Mouse (Mus musculus) heart, postnatal 10 days (tissue): ENCODE results near the gene Fry. TPM values are rescaled to one million over a fixed set of nuclear protein-coding genes. Genes with fewer than 3 reads are reported as not detected.

Source experiments
- DNase-seq, 2 experiments: peaks; one replicate each; pipeline ENCODE4 v3.0.0; 2021
- intact Hi-C: fragments of 180-260 bp; cut with DNase I; formaldehyde crosslinking; loops from one replicate; pipeline ENCODE4 v1.15.1; 2025
- total RNA-seq, 2 experiments: library from RNA; stranded (reverse); gene quantifications; 2 replicates each; pipeline ENCODE4 v1.2.3; 2021

Fry gene
- total RNA-seq, 2 experiments from 2014 or later: 153 to 196 TPM

GRCm38 (mm10) chr5:150207596-150207995 is 89.2 kb downstream of the Fry start:
- no peak for DNase-seq
- intact Hi-C loops: no loop called here

- intact Hi-C loops: no loop called here
- no peak for DNase-seq
Observed at GRCm38 (mm10) chr5:150208009-150208408, 89.6 kb downstream of the Fry start.

GRCm38 (mm10) chr5:150214081-150214480 is 95.6 kb downstream of the Fry start:
- intact Hi-C loops: no loop called here
- DNase-seq: no peak

GRCm38 (mm10) chr5:150216066-150216465 is 97.6 kb downstream of the Fry start:
- intact Hi-C loops: no loop called here
- DNase-seq: peak in 1 of 2 experiments; percentile 35

- intact Hi-C loops: no loop called here
- no peak for DNase-seq
Observed at GRCm38 (mm10) chr5:150219457-150219856, 101.0 kb downstream of the Fry start.

GRCm38 (mm10) chr5:150220333-150220732 is 101.9 kb downstream of the Fry start:
- intact Hi-C loops: no loop called here
- peak; percentile 37 to 67 for DNase-seq

- intact Hi-C loops: no loop called here
- DNase-seq: no peak
Observed at GRCm38 (mm10) chr5:150221806-150222205, 103.4 kb downstream of the Fry start.

- intact Hi-C loops: no loop called here
- DNase-seq: no peak
Observed at GRCm38 (mm10) chr5:150223546-150224239, 105.2 kb downstream of the Fry start.

- intact Hi-C loops: no loop called here
- DNase-seq: no peak
Observed at GRCm38 (mm10) chr5:150229086-150229485, 110.6 kb downstream of the Fry start.

- DNase-seq: no peak
- intact Hi-C loops: loop anchor here (5.0 to 10.0 kb wide), 2 partner anchors 133 to 135 kb away; no protein-coding TSS in a partner anchor
Observed at GRCm38 (mm10) chr5:150229776-150230175, 111.3 kb downstream of the Fry start.

GRCm38 (mm10) chr5:150232159-150233150 is 114.0 kb downstream of the Fry start:
- intact Hi-C loops: loop anchor here (2.0 to 10.0 kb wide), 4 partner anchors 64 to 194 kb away; no protein-coding TSS in a partner anchor
- DNase-seq: peak; percentile 38 to 66

GRCm38 (mm10) chr5:150233154-150233886 is 114.9 kb downstream of the Fry start:
- peak; percentile 83 to 84 for DNase-seq
- intact Hi-C loops: loop anchor here (2.0 to 10.0 kb wide), 4 partner anchors 65 to 193 kb away; no protein-coding TSS in a partner anchor

GRCm38 (mm10) chr5:150235931-150236330 is 117.5 kb downstream of the Fry start:
- intact Hi-C loops: loop anchor here (5.0 to 10.0 kb wide), 2 partner anchors 56 to 141 kb away; no protein-coding TSS in a partner anchor

GRCm38 (mm10) chr5:150236597-150236996 is 118.2 kb downstream of the Fry start:
- intact Hi-C loops: loop anchor here (5.0 to 10.0 kb wide), 2 partner anchors 56 to 142 kb away; no protein-coding TSS in a partner anchor
- DNase-seq: no peak

More at GRCm38 (mm10) chr5:150235931-150236330, 117.5 kb downstream of the Fry start:
- DNase-seq: no peak

- no peak for DNase-seq
- intact Hi-C loops: no loop called here
Observed at GRCm38 (mm10) chr5:150241638-150242037, 123.2 kb downstream of the Fry start.

- intact Hi-C loops: no loop called here
- no peak for DNase-seq
Observed at GRCm38 (mm10) chr5:150246737-150247136, 128.3 kb downstream of the Fry start.

- intact Hi-C loops: no loop called here
- DNase-seq: no peak
Observed at GRCm38 (mm10) chr5:150257764-150258163, 139.3 kb downstream of the Fry start.

GRCm38 (mm10) chr5:150259191-150260053 is 141.0 kb downstream of the Fry start:
- intact Hi-C loops: no loop called here
- DNase-seq: peak; percentile 57 to 70

- intact Hi-C loops: no loop called here
- no peak for DNase-seq
Observed at GRCm38 (mm10) chr5:150260054-150260386, 141.6 kb downstream of the Fry start.

- intact Hi-C loops: no loop called here
- no peak for DNase-seq
Observed at GRCm38 (mm10) chr5:150261361-150261760, 142.9 kb downstream of the Fry start.
